Mouse (Mus musculus) limb, embryonic 15.5 days (tissue): ENCODE measurements around the gene Oas3. TPM values are rescaled to one million over a fixed set of nuclear protein-coding genes. Genes with fewer than 3 reads are reported as not detected.

Source experiments
- ATAC-seq: fragments of 200-750 bp; cut with Nextera tagmentation; 2 replicates; pipeline ENCODE4 v1.8.0; 2017; ENCODE audit warnings: low read depth, moderate TSS enrichment; ENCODE audit not compliant: insufficient number of reproducible peaks, low FRiP score, low TSS enrichment
- H3K27ac ChIP-seq: fragments of 300-500 bp; sonication (generic); 2 replicates; pipeline ENCODE4 v1.5.1; 2015; ENCODE audit warnings: moderate library complexity, mild to moderate bottlenecking, inconsistent platforms
- H3K27me3 ChIP-seq: fragments of 300-500 bp; sonication (generic); 2 replicates; pipeline ENCODE4 v1.6.1; 2015; ENCODE audit warnings: inconsistent platforms
- H3K36me3 ChIP-seq: fragments of 300-500 bp; sonication (generic); 2 replicates; pipeline ENCODE4 v1.6.1; 2015; ENCODE audit warnings: inconsistent platforms
- H3K4me1 ChIP-seq: fragments of 300-500 bp; sonication (generic); 2 replicates; pipeline ENCODE4 v1.6.1; 2015; ENCODE audit warnings: inconsistent platforms
- H3K4me2 ChIP-seq: fragments of 300-500 bp; sonication (generic); 2 replicates; pipeline ENCODE4 v1.6.1; 2015; ENCODE audit warnings: mild to moderate bottlenecking, inconsistent platforms
- H3K4me3 ChIP-seq: fragments of 300-500 bp; sonication (generic); 2 replicates; pipeline ENCODE4 v1.5.1; 2015; ENCODE audit warnings: mild to moderate bottlenecking, inconsistent platforms
- H3K9ac ChIP-seq: fragments of 300-500 bp; sonication (generic); 2 replicates; pipeline ENCODE4 v1.6.1; 2015; ENCODE audit warnings: inconsistent platforms
- H3K9me3 ChIP-seq: fragments of 300-500 bp; sonication (generic); 2 replicates; pipeline ENCODE4 v1.6.1; 2016; ENCODE audit warnings: inconsistent platforms
- WGBS: fragments of 180-500 bp; shearing (Covaris S2); methylation state at CpG from one replicate; pipeline ENCODE4 v1.1.7; 2015; 5-methylcytosine and 5-hydroxymethylcytosine counted together
- polyA plus RNA-seq: library from polyadenylated mRNA; unstranded; fragments of >200 nt; fragmentation: Nextera tagmentation; extraction: Ambion mirVana; gene quantifications from 2 replicates; pipeline ENCODE4 v1.2.1, GENCODE M21; 2015

Oas3 gene
- polyA plus RNA-seq, 1 experiment from 2014 or later: 0.18 TPM

GRCm38 (mm10) chr5:120751206-120751605 lies 26.3 kb downstream of the Oas3 start:
- WGBS: 73% methylated on average over 3 of the region's 3 CpGs
- Histone ChIP-seq H3K9me3 (no peaks in the 10 kb centered on the region), H3K36me3 (no peaks in the 10 kb centered on the region), H3K4me1 (no peaks in the 10 kb centered on the region), H3K27ac (no peak overlapping the region), H3K27me3 (peaks cover 3% of the 10 kb centered on the region; the same call in 1 of the 2 replicates), H3K9ac (no peak overlapping the region), H3K4me3 (no peak overlapping the region), H3K4me2 (no peak overlapping the region)
- ATAC-seq: no peak

GRCm38 (mm10) chr5:120749688-120750087 lies 27.8 kb downstream of the Oas3 start, which contains the start of gene Oas2:
TSS of gene Oas2 (minus strand) at chr5:120749853.
- peaks cover 6% of the 10 kb centered on the region; the same call in 1 of the 2 replicates for H3K27me3 ChIP-seq
- H3K9me3 ChIP-seq: no peaks in the 10 kb centered on the region
- no peaks in the 10 kb centered on the region for H3K36me3 ChIP-seq
- no peak within 1 kb of the TSS for H3K27ac ChIP-seq
- no peak within 1 kb of the TSS for H3K9ac ChIP-seq
- H3K4me3 ChIP-seq: no peak within 1 kb of the TSS
- no peak for ATAC-seq
- no peak within 1 kb of the TSS for H3K4me2 ChIP-seq
- WGBS: 58% methylated on average over 5 of the region's 5 CpGs
- no peaks in the 10 kb centered on the region for H3K4me1 ChIP-seq

- 5% methylated on average over 5 of the region's 5 CpGs for WGBS
- no peak overlapping the region for H3K9ac ChIP-seq
- ATAC-seq: no peak
- H3K4me3 ChIP-seq: no peak overlapping the region
- no peak overlapping the region for H3K4me2 ChIP-seq
- no peak overlapping the region for H3K27ac ChIP-seq
- H3K9me3 ChIP-seq: no peaks in the 10 kb centered on the region
- peaks cover 20% of the 10 kb centered on the region for H3K27me3 ChIP-seq
- no peaks in the 10 kb centered on the region for H3K4me1 ChIP-seq
- no peaks in the 10 kb centered on the region for H3K36me3 ChIP-seq
These were observed 31.0 kb downstream of the Oas3 start for GRCm38 (mm10) chr5:120746451-120746850.

- 27% methylated on average over 4 of the region's 4 CpGs for WGBS
- Histone ChIP-seq H3K9me3 (no peaks in the 10 kb centered on the region), H3K36me3 (no peaks in the 10 kb centered on the region), H3K27me3 (peaks cover 20% of the 10 kb centered on the region; the same call in 1 of the 2 replicates), H3K27ac (no peak overlapping the region), H3K4me1 (no peaks in the 10 kb centered on the region), H3K9ac (no peak overlapping the region), H3K4me2 (no peak overlapping the region), H3K4me3 (no peak overlapping the region)
- no peak for ATAC-seq
These were observed 35.3 kb downstream of the Oas3 start for GRCm38 (mm10) chr5:120742125-120742524.

GRCm38 (mm10) chr5:120734380-120734990 lies 43.0 kb downstream of the Oas3 start:
- no peak overlapping the region for H3K9ac ChIP-seq
- no peaks in the 10 kb centered on the region for H3K4me1 ChIP-seq
- H3K9me3 ChIP-seq: no peaks in the 10 kb centered on the region
- no peak overlapping the region for H3K27ac ChIP-seq
- H3K27me3 ChIP-seq: 0 out of 2 replicates have a peak, but pooled peaks cover 8% of the 10 kb centered on the region
- no peak for ATAC-seq
- H3K4me3 ChIP-seq: no peak overlapping the region
- H3K36me3 ChIP-seq: no peaks in the 10 kb centered on the region
- WGBS: 71% methylated on average over 14 of the region's 14 CpGs
- no peak overlapping the region for H3K4me2 ChIP-seq

GRCm38 (mm10) chr5:120733696-120734095 lies 43.8 kb downstream of the Oas3 start:
- Histone ChIP-seq H3K4me3 (no peak overlapping the region), H3K4me1 (no peaks in the 10 kb centered on the region), H3K36me3 (no peaks in the 10 kb centered on the region), H3K9ac (no peak overlapping the region), H3K27me3 (0 out of 2 replicates have a peak, but pooled peaks cover 8% of the 10 kb centered on the region), H3K4me2 (no peak overlapping the region), H3K27ac (no peak overlapping the region), H3K9me3 (no peaks in the 10 kb centered on the region)
- 91% methylated on average over 3 of the region's 3 CpGs for WGBS
- no peak for ATAC-seq

GRCm38 (mm10) chr5:120732740-120733139 lies 44.7 kb downstream of the Oas3 start:
- no peak overlapping the region for H3K27ac ChIP-seq
- H3K36me3 ChIP-seq: no peaks in the 10 kb centered on the region
- no peak overlapping the region for H3K4me2 ChIP-seq
- 0 out of 2 replicates have a peak, but pooled peaks cover 8% of the 10 kb centered on the region for H3K27me3 ChIP-seq
- ATAC-seq: no peak
- WGBS: 45% methylated on average over 1 of the region's 1 CpGs
- no peak overlapping the region for H3K4me3 ChIP-seq
- H3K9ac ChIP-seq: no peak overlapping the region
- H3K4me1 ChIP-seq: no peaks in the 10 kb centered on the region
- H3K9me3 ChIP-seq: no peaks in the 10 kb centered on the region

GRCm38 (mm10) chr5:120729319-120729718 lies 48.1 kb downstream of the Oas3 start:
- Histone ChIP-seq H3K9ac (no peak overlapping the region), H3K4me3 (no peak overlapping the region), H3K4me1 (no peaks in the 10 kb centered on the region), H3K27ac (no peak overlapping the region), H3K36me3 (no peaks in the 10 kb centered on the region), H3K27me3 (0 out of 2 replicates have a peak, but pooled peaks cover 8% of the 10 kb centered on the region), H3K4me2 (no peak overlapping the region), H3K9me3 (no peaks in the 10 kb centered on the region)
- 73% methylated on average over 10 of the region's 10 CpGs for WGBS
- ATAC-seq: no peak

- ATAC-seq: no peak
- no peak overlapping the region for H3K27ac ChIP-seq
- no peaks in the 10 kb centered on the region for H3K9me3 ChIP-seq
- no peaks in the 10 kb centered on the region for H3K4me1 ChIP-seq
- no peak overlapping the region for H3K4me2 ChIP-seq
- no peak overlapping the region for H3K9ac ChIP-seq
- H3K36me3 ChIP-seq: no peaks in the 10 kb centered on the region
- 54% methylated on average over 12 of the region's 12 CpGs for WGBS
- no peak overlapping the region for H3K4me3 ChIP-seq
- H3K27me3 ChIP-seq: no peaks in the 10 kb centered on the region
These were observed 51.5 kb downstream of the Oas3 start for GRCm38 (mm10) chr5:120725811-120726455.

- no peak for ATAC-seq
- Histone ChIP-seq H3K27ac (no peak overlapping the region), H3K36me3 (no peaks in the 10 kb centered on the region), H3K4me1 (no peaks in the 10 kb centered on the region), H3K4me3 (no peak overlapping the region), H3K9me3 (no peaks in the 10 kb centered on the region), H3K9ac (no peak overlapping the region), H3K4me2 (no peak overlapping the region), H3K27me3 (peaks cover 4% of the 10 kb centered on the region; the same call in 1 of the 2 replicates)
- 53% methylated on average over 7 of the region's 7 CpGs for WGBS
These were observed 56.5 kb downstream of the Oas3 start for GRCm38 (mm10) chr5:120721005-120721404.

- Histone ChIP-seq H3K9me3 (no peaks in the 10 kb centered on the region), H3K4me2 (no peak overlapping the region)
- ATAC-seq: no peak
These were observed 58.7 kb downstream of the Oas3 start for GRCm38 (mm10) chr5:120718600-120719378.

GRCm38 (mm10) chr5:120717136-120717535 lies 60.3 kb downstream of the Oas3 start:
- Histone ChIP-seq H3K27ac (no peak overlapping the region), H3K4me2 (no peak overlapping the region), H3K4me3 (no peak overlapping the region), H3K27me3 (peaks cover 37% of the 10 kb centered on the region), H3K9me3 (no peaks in the 10 kb centered on the region), H3K36me3 (no peaks in the 10 kb centered on the region), H3K9ac (no peak overlapping the region), H3K4me1 (no peaks in the 10 kb centered on the region)
- WGBS: 62% methylated on average over 10 of the region's 10 CpGs
- ATAC-seq: no peak

More at GRCm38 (mm10) chr5:120718600-120719378, 58.7 kb downstream of the Oas3 start:
- Histone ChIP-seq H3K27ac (no peak overlapping the region), H3K4me1 (no peaks in the 10 kb centered on the region), H3K27me3 (peaks cover 22% of the 10 kb centered on the region), H3K4me3 (no peak overlapping the region), H3K9ac (no peak overlapping the region), H3K36me3 (no peaks in the 10 kb centered on the region)
- 47% methylated on average over 15 of the region's 15 CpGs for WGBS
